Mouse (Mus musculus) hindbrain, embryonic 13.5 days (tissue): ENCODE measurements around the gene Lrrc32. TPM values are rescaled to one million over a fixed set of nuclear protein-coding genes. Genes with fewer than 3 reads are reported as not detected.
A peak's percentile ranks its signal among the peaks of the same experiment; 100 is the strongest.

ENCODE experiments used
- ATAC-seq: fragments of 200-750 bp; cut with Nextera tagmentation; 2 replicates; pipeline ENCODE4 v1.8.0; 2017; ENCODE audit warnings: moderate TSS enrichment; ENCODE audit not compliant: low FRiP score
- H3K27ac ChIP-seq: fragments of 300-500 bp; sonication (generic); 2 replicates; pipeline ENCODE4 v1.5.1; 2015; ENCODE audit warnings: inconsistent platforms, mild to moderate bottlenecking, moderate library complexity
- H3K27me3 ChIP-seq: fragments of 300-500 bp; sonication (generic); 2 replicates; pipeline ENCODE4 v1.6.1; 2015; ENCODE audit warnings: mild to moderate bottlenecking, inconsistent platforms
- H3K36me3 ChIP-seq: fragments of 300-500 bp; sonication (generic); 2 replicates; pipeline ENCODE4 v1.6.1; 2015; ENCODE audit warnings: mild to moderate bottlenecking, inconsistent platforms
- H3K4me1 ChIP-seq: fragments of 300-500 bp; sonication (generic); replicated peaks from 2 replicates; pipeline ENCODE4 v1.6.1; 2015; ENCODE audit warnings: inconsistent platforms
- H3K4me2 ChIP-seq: fragments of 300-500 bp; sonication (generic); 2 replicates; pipeline ENCODE4 v1.6.1; 2015; ENCODE audit warnings: inconsistent platforms, mild to moderate bottlenecking, moderate library complexity
- H3K4me3 ChIP-seq: fragments of 300-500 bp; sonication (generic); 2 replicates; pipeline ENCODE4 v1.5.1; 2015; ENCODE audit warnings: mild to moderate bottlenecking, inconsistent platforms
- H3K9ac ChIP-seq: fragments of 300-500 bp; sonication (generic); 2 replicates; pipeline ENCODE4 v1.6.1; 2015; ENCODE audit warnings: mild to moderate bottlenecking, inconsistent platforms
- H3K9me3 ChIP-seq: fragments of 300-500 bp; sonication (generic); 2 replicates; pipeline ENCODE4 v1.6.1; 2016; ENCODE audit warnings: inconsistent platforms
- WGBS: fragments of 180-500 bp; shearing (Covaris S2); methylation state at CpG from one replicate; pipeline ENCODE4 v1.1.7; 2015; 5-methylcytosine and 5-hydroxymethylcytosine counted together
- polyA plus RNA-seq: library from polyadenylated mRNA; unstranded; fragments of >200 nt; fragmentation: Nextera tagmentation; extraction: Ambion mirVana; gene quantifications from 2 replicates; pipeline ENCODE4 v1.2.1, GENCODE M21; 2015

The Lrrc32 gene
- polyA plus RNA-seq, 1 experiment from 2014 or later: 3.1 TPM

GRCm38 (mm10) chr7:98490911-98491310 lies 1.8 kb downstream of the Lrrc32 start:
- H3K4me1 ChIP-seq: peaks cover 21% of the 10 kb centered on the region
- H3K27me3 ChIP-seq: peaks cover 24% of the 10 kb centered on the region
- no peak overlapping the region for H3K27ac ChIP-seq
- WGBS: 90% methylated on average over 6 of the region's 6 CpGs
- no peak overlapping the region for H3K9ac ChIP-seq
- no peaks in the 10 kb centered on the region for H3K9me3 ChIP-seq
- no peak overlapping the region for H3K4me3 ChIP-seq
- no peaks in the 10 kb centered on the region for H3K36me3 ChIP-seq
- peak overlapping the region; percentile 21 for H3K4me2 ChIP-seq
- ATAC-seq: no peak

- 0 out of 2 replicates have a peak overlapping the region, but pooled peaks have one; percentile 6 for H3K9ac ChIP-seq
- 74% methylated on average over 9 of the region's 9 CpGs for WGBS
- ATAC-seq: no peak
- H3K4me3 ChIP-seq: no peak overlapping the region
- peak overlapping the region; percentile 21 for H3K4me2 ChIP-seq
- no peaks in the 10 kb centered on the region for H3K9me3 ChIP-seq
- no peak overlapping the region for H3K27ac ChIP-seq
- peaks cover 15% of the 10 kb centered on the region for H3K4me1 ChIP-seq
- H3K27me3 ChIP-seq: peaks cover 24% of the 10 kb centered on the region
- H3K36me3 ChIP-seq: no peaks in the 10 kb centered on the region
These were observed 2.5 kb downstream of the Lrrc32 start for GRCm38 (mm10) chr7:98491451-98492200.

- H3K36me3 ChIP-seq: no peaks in the 10 kb centered on the region
- H3K9me3 ChIP-seq: no peaks in the 10 kb centered on the region
- H3K4me3 ChIP-seq: no peak overlapping the region
- peaks cover 24% of the 10 kb centered on the region for H3K27me3 ChIP-seq
- H3K4me1 ChIP-seq: peaks cover 12% of the 10 kb centered on the region
- H3K9ac ChIP-seq: 0 out of 2 replicates have a peak overlapping the region, but pooled peaks have one; percentile 6
- H3K27ac ChIP-seq: no peak overlapping the region
- peak overlapping the region; percentile 15; the same call in 1 of the 2 replicates for H3K4me2 ChIP-seq
- WGBS: 71% methylated on average over 5 of the region's 5 CpGs
- ATAC-seq: no peak
These were observed 3.2 kb downstream of the Lrrc32 start for GRCm38 (mm10) chr7:98492331-98492730.

GRCm38 (mm10) chr7:98493307-98493706 lies 4.2 kb downstream of the Lrrc32 start:
- Histone ChIP-seq H3K4me1 (peaks cover 12% of the 10 kb centered on the region), H3K27ac (no peak overlapping the region), H3K4me3 (no peak overlapping the region), H3K9ac (no peak overlapping the region), H3K4me2 (no peak overlapping the region), H3K9me3 (no peaks in the 10 kb centered on the region), H3K36me3 (no peaks in the 10 kb centered on the region), H3K27me3 (peaks cover 23% of the 10 kb centered on the region)
- no peak for ATAC-seq
- WGBS: 75% methylated on average over 2 of the region's 2 CpGs

GRCm38 (mm10) chr7:98493901-98494480 lies 4.9 kb downstream of the Lrrc32 start:
- peaks cover 12% of the 10 kb centered on the region for H3K4me1 ChIP-seq
- no peak for ATAC-seq
- no peaks in the 10 kb centered on the region for H3K36me3 ChIP-seq
- H3K9me3 ChIP-seq: no peaks in the 10 kb centered on the region
- H3K4me3 ChIP-seq: no peak overlapping the region
- no peak overlapping the region for H3K27ac ChIP-seq
- H3K27me3 ChIP-seq: peaks cover 16% of the 10 kb centered on the region
- H3K9ac ChIP-seq: no peak overlapping the region
- 75% methylated on average over 18 of the region's 18 CpGs for WGBS
- H3K4me2 ChIP-seq: no peak overlapping the region

GRCm38 (mm10) chr7:98495591-98495990 lies 6.5 kb downstream of the Lrrc32 start:
- H3K4me2 ChIP-seq: no peak overlapping the region
- no peak overlapping the region for H3K9ac ChIP-seq
- H3K9me3 ChIP-seq: no peaks in the 10 kb centered on the region
- no peak for ATAC-seq
- H3K27ac ChIP-seq: no peak overlapping the region
- no peaks in the 10 kb centered on the region for H3K36me3 ChIP-seq
- peaks cover 11% of the 10 kb centered on the region; the same call in 1 of the 2 replicates for H3K4me1 ChIP-seq
- peaks cover 8% of the 10 kb centered on the region; the same call in 1 of the 2 replicates for H3K27me3 ChIP-seq
- no peak overlapping the region for H3K4me3 ChIP-seq
- WGBS: 83% methylated on average over 1 of the region's 1 CpGs

GRCm38 (mm10) chr7:98497451-98497850 lies 8.4 kb downstream of the Lrrc32 start:
- Histone ChIP-seq H3K36me3 (no peaks in the 10 kb centered on the region), H3K4me1 (peaks cover 11% of the 10 kb centered on the region; the same call in 1 of the 2 replicates), H3K4me3 (no peak overlapping the region), H3K27me3 (no peaks in the 10 kb centered on the region), H3K4me2 (no peak overlapping the region), H3K27ac (no peak overlapping the region), H3K9me3 (no peaks in the 10 kb centered on the region), H3K9ac (no peak overlapping the region)
- 68% methylated on average over 5 of the region's 5 CpGs for WGBS
- ATAC-seq: no peak

GRCm38 (mm10) chr7:98498101-98498500 lies 9.0 kb downstream of the Lrrc32 start:
- H3K36me3 ChIP-seq: no peaks in the 10 kb centered on the region
- WGBS: 91% methylated on average over 12 of the region's 12 CpGs
- H3K9me3 ChIP-seq: no peaks in the 10 kb centered on the region
- no peaks in the 10 kb centered on the region for H3K27me3 ChIP-seq
- no peak for ATAC-seq
- H3K4me3 ChIP-seq: no peak overlapping the region
- H3K4me1 ChIP-seq: peaks cover 17% of the 10 kb centered on the region
- no peak overlapping the region for H3K9ac ChIP-seq
- H3K4me2 ChIP-seq: no peak overlapping the region
- no peak overlapping the region for H3K27ac ChIP-seq

- Histone ChIP-seq H3K9ac (no peak overlapping the region), H3K4me3 (no peak overlapping the region), H3K4me2 (no peak overlapping the region), H3K27ac (no peak overlapping the region), H3K27me3 (no peaks in the 10 kb centered on the region), H3K36me3 (no peaks in the 10 kb centered on the region), H3K4me1 (peaks cover 25% of the 10 kb centered on the region), H3K9me3 (no peaks in the 10 kb centered on the region)
- ATAC-seq: no peak
- 83% methylated on average over 20 of the region's 20 CpGs for WGBS
These were observed 9.8 kb downstream of the Lrrc32 start for GRCm38 (mm10) chr7:98498656-98499560.

- H3K36me3 ChIP-seq: no peaks in the 10 kb centered on the region
- no peaks in the 10 kb centered on the region for H3K9me3 ChIP-seq
- H3K4me3 ChIP-seq: no peak overlapping the region
- H3K4me1 ChIP-seq: peaks cover 33% of the 10 kb centered on the region
- H3K9ac ChIP-seq: no peak overlapping the region
- H3K27me3 ChIP-seq: no peaks in the 10 kb centered on the region
- no peak overlapping the region; the same call in 1 of the 2 replicates for H3K27ac ChIP-seq
- no peak overlapping the region for H3K4me2 ChIP-seq
- 79% methylated on average over 25 of the region's 25 CpGs for WGBS
- no peak for ATAC-seq
These were observed 10.6 kb downstream of the Lrrc32 start for GRCm38 (mm10) chr7:98499561-98500292.

- H3K9ac ChIP-seq: no peak overlapping the region
- H3K4me1 ChIP-seq: peaks cover 40% of the 10 kb centered on the region
- 92% methylated on average over 3 of the region's 3 CpGs for WGBS
- H3K4me2 ChIP-seq: no peak overlapping the region
- no peak for ATAC-seq
- no peaks in the 10 kb centered on the region for H3K36me3 ChIP-seq
- H3K27ac ChIP-seq: no peak overlapping the region
- H3K9me3 ChIP-seq: no peaks in the 10 kb centered on the region
- H3K27me3 ChIP-seq: no peaks in the 10 kb centered on the region
- no peak overlapping the region for H3K4me3 ChIP-seq
These were observed 11.4 kb downstream of the Lrrc32 start for GRCm38 (mm10) chr7:98500470-98500869.
